Mouse (Mus musculus) olfactory bulb, adult 2 months (tissue): ENCODE results near the gene Padi2.

Source experiments
- CTCF ChIP-seq: fragments of 200-500 bp; IDR thresholded peaks from 2 replicates; pipeline ENCODE4 v1.5.1; 2012; ENCODE audit warnings: low read depth, mild to moderate bottlenecking, low read length, moderate library complexity; ENCODE audit not compliant: insufficient read depth
- POLR2A ChIP-seq: fragments of 200-500 bp; IDR thresholded peaks from 2 replicates; pipeline ENCODE4 v1.6.1; 2012; ENCODE audit warnings: mild to moderate bottlenecking, low read depth, low read length, moderate library complexity; ENCODE audit not compliant: insufficient read depth

GRCm38 (mm10) chr4:140873011-140873410 is 33.1 kb upstream of the Padi2 start:
- TF ChIP-seq CTCF: no peak
- TF ChIP-seq POLR2A: no peak
